Mouse (Mus musculus): Measurements from ENCODE around the gene T.

Gene T

DNA sequence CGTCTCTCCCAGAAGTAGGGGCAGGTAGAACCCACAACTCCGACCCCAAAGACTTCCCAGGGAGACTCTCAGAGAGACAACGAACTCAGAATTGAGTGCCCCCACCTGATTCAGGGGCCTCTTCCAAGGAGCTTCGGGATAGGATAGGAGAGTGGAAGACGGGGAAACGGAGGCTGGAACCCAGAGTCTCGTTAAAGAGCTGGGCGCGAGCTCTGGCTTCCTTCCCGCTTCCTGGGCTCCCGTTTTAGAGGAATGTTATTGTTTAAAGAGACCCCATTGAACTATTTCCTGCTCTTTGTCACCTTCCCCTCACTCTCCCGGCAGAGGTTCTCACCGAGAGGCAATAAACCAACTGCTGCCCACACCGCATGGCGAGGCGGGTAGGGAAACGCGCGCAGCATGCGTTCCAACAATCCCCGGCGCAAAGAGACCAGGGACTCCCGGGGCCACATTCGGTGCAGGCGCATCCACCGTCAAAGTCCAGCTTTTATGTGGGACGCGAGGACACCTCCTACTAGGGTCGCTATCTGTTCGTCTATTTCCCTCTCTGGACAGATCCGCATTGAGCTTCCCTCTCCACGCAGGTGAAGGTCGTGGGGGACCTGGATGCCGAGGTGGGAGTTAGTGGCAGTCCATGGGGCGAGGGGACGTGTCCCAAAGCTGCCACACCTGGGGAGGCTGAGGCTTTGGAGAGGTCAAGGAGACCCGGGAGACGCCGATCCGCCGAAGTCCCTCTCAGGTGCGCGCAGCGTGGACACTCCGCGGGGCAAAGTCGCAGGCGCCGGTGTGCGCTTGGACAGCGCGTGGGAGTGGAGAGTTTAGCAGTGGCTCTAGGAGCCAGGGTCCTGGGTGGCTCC is 874 bp upstream of the T start:
- DNase-seq (ENCODE audit: low read depth, low spot score), result peak; percentile 46

DNA sequence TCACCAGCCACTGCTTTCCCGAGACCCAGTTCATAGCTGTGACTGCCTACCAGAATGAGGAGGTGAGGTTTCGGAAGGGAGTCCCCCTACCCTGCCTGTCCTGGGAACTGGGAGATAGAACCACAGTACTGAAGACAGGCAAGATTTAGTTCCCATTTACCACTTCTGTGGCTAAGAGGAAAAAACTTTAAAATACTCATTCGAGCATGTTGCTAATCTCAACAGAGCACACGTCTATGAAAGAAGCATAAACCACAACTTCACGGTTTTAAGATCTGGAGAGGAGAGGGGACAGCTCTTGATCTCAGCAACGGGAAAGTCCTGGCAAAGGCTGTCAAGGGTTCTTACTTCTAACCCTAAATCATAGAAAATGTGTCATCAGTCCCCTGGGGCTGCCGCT is 2.0 kb downstream of the T start:
- DNase-seq (ENCODE audit: low read depth, low spot score), result no peak

DNA sequence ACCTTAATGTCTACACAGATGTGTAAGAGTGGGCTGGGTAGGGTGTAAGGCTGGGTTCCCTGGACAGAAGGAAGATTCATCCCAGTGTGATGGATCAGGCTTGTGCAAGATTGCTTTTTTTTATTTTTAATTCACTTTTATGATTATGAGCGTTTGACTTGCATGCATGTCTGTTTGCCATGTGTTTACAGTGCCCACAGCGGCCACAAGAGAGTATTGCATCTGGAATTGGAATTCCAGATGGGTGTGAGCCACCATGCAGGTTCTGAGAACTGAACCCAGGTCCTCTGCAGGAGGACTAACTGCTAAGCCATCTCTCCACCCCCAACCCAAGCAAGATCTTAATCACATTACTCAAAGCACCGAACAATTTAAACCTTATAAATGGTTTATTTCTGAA is 9.8 kb downstream of the T start:
- DNase-seq (ENCODE audit: low read depth, low spot score), result no peak

DNA sequence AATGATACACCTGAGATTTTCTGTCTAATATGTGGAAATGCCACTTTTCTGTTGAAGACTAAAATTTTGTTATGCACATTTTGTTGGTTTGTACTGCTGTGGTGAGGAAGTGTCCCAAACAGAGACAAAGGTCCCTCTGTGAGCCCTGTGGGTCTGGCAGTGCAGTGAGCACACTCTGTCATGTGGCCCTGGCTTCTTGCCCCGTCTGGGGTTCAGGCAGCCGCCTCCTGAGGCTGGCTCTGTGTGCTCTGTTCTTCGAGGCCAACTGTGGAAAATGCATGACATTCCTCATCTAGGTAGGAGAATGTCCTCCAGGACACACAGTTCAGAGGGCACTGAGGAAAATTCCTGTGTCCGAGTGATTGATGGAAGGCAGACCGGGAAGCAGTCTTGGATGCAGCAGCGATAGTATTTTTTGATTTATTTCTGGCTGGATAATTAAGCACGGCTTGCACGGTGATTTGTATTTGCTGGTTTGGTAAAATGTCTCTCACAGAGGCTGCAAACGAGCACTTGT is 13.5 kb downstream of the T start:
- no peak for DNase-seq (ENCODE audit: low read depth, low spot score)

DNA sequence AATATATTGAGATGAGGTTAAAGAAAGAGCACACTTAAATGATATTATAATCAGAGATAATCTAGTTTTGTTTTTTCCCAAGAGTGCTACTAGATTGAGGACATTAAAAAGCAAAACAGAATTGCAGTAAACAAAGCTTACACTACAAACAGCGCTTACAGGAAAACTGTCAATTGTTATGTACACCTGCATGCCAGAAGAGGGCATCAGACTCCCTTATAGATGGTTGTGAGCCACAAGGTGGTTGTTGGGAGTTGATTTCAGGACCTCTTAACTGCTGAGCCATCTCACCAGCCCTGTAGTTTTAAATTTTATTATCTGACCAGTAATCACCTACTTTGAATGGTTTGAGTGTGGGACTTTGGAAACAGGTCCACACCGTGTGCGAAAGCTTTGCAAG is 14.1 kb downstream of the T start:
- no peak for DNase-seq (ENCODE audit: low read depth, low spot score)

DNA sequence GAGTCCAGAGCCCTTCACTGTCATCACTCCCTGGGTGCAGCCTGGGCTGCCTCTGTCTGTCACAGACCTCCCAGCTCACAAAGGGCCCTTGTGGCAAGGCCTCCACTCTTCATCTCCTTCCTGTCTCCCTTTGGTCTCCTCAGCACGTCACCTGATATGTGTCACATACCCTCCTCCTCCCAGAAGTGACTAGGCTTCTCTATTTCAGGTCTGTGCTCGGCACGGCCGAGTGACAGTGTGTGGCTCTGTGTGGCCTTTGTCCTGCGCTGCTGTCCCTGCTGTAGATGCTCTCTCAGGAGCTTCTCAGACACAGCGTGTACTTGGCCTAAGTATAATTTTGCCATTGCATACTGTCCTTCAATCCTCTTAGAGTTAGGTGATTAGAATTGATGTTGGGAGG is 21.0 kb downstream of the T start:
- DNase-seq (ENCODE audit: low read depth, low spot score), result no peak

DNA sequence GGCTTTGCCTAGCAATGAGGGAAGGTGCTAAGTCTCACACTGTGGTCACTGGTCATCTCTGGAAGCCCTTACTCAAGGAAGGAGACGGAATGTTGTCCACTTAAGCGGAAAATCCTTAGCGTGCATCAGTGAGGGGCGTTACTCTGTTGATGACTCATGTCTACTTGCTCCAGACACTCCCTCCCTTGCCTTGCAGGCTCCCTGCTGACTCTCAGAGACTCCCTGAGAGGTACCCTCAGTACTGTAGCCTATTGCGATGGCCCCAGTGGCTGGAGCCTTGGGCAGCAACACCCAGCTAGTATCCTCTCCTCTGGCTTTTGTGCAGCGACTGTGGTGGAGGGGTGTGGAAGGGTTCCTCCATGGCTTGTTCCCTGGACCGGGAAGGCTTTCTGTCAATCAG is 21.4 kb downstream of the T start:
- DNase-seq (ENCODE audit: low read depth, low spot score), result no peak

DNA sequence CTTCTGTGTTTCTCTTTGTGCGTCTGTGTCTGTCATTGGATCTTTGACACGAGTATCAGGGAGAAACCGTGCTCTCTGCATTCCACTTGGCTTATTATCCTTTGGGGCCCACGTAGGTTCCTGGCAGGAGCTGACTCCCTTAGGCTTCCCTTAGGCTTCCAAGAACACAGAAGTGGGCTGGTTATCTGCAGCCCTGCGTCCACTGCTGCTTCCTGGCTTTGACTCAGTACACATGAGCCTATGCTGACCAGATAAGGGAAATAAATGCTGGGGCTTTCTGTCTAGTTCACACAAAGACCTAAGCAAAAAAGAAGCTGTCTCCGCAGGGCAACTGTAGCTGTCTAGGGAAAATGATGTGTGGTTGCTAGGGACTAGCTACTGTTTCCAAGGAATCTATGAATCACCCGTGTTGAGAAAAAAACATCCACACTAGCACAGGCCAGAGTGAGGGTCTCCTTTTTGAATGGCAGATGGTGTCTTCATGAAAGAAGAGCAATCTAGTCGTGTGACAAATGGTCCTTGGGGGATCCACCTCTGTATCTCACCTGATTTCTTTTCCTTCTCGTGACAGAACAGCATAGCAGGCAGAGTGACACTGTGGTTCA is 22.7 kb downstream of the T start:
- DNase-seq (ENCODE audit: low read depth, low spot score), result no peak

DNA sequence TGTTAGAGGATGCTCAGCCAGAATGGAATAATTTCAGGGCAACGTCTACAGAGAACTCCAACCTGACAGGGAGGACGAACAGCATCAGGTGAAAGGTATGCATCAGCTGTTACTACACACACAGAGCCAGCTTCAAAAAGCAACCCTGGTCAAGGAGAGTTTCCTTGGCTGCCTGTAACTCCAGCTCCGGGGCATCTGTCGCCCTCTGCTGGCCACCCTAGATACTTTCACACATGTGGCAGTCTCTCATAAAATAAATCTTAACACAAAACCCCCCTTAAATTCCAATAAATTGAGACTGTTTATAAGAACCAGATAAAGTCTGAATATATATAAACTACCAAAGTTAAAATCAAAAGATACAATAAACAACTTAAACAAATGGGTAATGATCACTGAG is 27.3 kb downstream of the T start:
- DNase-seq (ENCODE audit: low read depth, low spot score), result peak; percentile 66

DNA sequence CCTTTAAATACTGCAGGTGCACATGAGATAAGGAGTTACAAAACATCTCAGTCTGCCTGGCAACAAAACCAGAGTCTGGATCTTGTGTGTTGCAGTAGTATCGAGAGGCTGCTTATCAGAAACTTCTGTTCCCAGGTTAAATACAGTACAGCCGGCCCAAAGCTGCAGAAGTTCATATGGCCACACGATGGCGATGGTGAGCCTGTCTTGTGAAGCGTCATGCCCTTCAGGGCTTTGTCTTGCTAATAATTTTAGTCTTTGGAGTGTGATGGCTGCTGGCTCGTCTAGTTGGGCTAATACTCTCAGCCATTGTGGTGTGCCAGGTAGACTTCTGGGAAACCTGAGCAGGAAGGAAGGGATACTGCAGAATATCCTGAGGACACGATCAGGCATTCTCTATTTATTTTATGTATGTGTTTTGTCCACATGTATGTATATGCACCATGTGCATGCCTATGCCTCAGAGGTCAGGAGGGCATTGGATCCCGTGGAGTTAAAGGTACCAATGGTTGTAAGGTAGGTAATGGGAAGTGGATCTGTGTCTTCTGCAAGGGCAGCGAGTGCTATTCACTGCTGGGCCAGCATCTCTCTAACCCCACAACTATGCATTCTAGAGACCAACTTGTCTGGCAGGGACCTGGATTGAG is 29.4 kb downstream of the T start:
- peak; percentile 92 for DNase-seq (ENCODE audit: low read depth, low spot score)

DNA sequence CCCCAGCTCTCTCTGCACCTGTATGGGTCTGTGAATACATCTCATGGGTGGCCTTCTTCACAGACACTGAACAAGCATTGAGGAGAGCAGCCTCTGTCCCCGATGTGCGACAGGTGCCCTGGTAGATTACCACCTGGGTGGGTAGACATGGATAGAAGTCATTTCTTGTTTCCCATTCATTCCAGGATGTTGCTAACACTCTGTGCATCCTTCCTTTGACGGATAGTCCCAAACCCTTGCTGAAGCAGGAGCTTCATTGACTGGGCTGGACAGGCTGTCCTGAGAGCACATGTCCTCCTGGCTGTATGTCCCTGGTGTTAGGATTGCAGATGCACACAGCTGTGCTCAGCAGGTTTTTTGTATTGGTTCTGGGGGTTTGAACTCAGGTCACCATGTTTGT is 33.5 kb downstream of the T start:
- DNase-seq (ENCODE audit: low read depth, low spot score), result no peak

DNA sequence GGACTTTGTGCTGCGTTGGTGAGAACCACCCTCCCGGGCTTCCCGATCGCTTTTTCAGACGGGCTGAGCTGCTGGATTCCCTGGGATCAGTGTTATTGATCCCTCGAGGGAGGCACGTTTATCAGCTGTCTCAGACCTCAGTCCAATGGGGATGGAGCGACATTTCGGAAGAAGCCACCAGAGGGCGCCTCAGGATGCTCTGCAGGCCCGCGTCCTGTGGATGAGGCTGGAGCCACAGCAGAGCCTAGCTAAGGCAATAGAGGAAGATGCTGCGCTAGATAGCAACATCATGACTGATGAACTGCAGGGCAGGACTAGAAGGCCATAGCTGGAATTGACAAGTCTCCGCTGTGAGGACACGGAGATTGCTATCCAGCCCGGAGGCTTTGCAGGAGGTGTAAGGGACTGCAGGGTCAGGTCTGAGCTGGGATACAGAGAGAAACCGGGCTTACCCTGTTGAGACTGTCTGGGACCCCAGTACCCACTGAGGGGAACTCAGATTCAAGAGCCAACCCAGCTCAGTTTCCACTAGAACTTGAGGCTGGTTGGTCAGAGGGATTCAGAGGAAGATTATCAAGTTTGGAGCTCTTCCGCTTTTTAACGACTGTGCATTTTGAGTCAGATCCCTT is 34.6 kb downstream of the T start:
- DNase-seq (ENCODE audit: low read depth, low spot score), result peak; percentile 82

DNA sequence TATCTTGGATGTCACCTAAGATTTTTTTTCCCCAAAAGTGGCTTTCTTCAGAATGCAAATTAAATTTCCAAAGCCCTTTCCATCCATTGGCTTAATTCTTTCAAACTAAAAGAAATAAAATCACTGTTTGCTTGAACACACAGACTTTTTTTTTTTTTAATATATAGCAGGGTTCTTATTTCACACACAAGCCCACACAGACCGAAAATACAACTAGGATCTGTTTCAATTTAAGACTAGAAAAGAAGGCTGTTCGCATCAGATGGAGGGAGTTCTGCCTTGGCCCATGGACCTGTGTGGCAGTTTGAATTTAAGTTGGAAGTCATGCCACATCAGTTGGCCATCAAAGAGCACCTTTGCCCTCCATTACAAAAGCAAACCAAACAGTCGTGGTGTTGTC is 44.3 kb downstream of the T start:
- DNase-seq (ENCODE audit: low read depth, low spot score), result no peak

DNA sequence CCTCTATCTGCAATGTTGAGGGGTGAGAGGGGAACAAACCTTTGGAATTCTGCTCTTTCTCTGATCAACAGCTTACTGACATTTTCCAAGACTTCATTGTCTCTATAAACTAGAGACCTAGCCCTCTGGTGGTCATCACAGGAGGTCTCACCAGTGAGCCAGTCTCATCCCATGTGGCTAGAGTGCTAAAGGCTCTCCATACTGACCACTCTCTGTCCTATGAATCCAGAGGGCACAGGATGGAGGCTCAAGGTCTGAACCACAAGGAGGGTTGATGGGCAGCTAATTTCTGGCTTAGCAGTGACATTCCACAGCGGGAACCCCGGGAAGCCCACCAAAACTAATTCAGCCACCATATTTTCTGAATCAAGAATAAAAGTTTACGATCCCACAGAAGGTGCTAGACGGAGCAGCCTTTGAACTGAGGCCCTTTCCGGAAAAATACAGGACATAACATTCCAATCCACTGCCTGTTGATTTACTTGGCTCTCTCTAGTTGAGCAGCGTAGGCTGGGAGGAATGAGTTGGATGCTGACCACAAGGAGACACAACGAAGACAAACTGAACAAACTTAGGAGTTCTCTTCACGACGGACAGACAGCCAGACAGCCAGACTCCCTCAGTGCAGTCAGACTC is 45.4 kb downstream of the T start:
- no peak for DNase-seq (ENCODE audit: low read depth, low spot score)

DNA sequence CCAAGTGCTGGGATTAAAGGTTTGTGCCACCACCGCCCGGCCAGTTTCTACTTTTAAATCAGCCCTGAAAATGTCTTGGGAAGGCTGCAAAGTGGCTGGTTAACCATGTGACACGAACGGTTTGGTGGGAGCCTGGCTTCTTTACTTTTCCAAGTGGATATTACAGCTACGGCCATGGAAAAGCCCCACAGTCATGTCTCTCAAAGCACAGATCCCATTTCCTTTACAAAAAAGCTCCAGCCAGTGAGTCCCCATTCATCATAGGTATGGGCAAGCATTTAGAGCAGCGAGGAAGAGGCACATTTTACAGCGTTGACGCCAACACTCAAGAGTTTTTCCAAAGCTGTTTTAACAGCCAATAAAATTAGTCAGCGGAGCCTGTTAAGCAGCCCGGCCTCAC is 47.6 kb downstream of the T start:
- no peak for DNase-seq (ENCODE audit: low read depth, low spot score)

DNA sequence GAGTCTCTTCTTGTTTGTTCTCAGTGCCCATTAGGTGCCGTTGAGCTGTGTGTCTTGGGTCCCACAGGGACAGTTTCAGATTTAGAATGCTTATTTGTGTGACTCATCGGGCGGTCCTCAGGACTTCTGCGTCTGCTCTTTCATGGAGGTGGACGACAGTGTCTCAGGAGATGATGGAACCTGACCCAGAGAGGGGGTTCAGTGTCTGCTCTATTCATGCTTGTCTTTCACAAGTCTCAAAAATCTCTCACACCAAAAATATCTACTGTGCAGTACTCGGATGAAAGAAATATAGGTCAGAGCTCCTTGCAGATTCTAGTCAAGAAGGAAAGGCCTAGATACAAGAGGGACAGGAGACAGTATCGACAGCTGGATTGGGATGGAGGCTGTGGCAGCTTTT is 48.7 kb downstream of the T start:
- DNase-seq (ENCODE audit: low read depth, low spot score), result no peak

DNA sequence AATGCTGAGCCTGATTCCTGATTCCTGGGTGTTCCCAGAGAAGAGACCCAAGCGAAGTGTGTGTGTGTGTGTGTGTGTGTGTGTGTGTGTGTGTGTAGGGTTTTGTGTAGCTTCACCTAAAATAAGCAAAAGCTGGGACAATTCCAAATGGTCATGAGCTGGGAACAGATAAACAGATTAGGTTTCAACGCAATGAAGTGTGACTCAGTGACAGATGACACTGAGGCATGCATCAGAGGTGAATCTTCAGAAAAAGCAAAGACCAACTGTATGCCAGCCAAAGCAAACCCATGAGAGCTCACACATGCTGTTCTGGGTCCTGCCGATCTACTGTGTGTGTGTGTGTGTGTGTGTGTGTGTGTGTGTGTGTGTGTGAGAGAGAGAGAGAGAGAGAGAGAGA is 50.0 kb downstream of the T start:
- DNase-seq (ENCODE audit: low read depth, low spot score), result no peak

DNA sequence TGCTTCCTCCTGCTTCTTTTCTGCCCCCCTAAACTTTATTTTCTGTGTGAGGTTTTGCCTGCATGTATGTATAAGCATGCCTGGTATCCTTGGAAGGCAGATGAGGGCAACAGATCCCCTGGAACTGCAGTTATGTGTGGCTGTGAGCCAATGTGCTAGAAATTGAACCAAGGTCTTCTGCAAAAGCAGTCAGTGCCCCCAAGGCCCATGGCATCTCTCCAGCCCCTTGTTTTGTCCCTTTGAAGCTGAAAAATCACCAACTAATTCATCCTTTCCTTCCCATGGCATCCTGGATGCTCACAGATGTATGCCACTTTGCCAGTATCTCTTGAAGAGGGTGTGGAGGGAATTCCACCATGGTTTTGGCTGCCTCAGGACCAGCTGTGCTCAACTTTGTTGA is 50.9 kb downstream of the T start:
- no peak for DNase-seq (ENCODE audit: low read depth, low spot score)

DNA sequence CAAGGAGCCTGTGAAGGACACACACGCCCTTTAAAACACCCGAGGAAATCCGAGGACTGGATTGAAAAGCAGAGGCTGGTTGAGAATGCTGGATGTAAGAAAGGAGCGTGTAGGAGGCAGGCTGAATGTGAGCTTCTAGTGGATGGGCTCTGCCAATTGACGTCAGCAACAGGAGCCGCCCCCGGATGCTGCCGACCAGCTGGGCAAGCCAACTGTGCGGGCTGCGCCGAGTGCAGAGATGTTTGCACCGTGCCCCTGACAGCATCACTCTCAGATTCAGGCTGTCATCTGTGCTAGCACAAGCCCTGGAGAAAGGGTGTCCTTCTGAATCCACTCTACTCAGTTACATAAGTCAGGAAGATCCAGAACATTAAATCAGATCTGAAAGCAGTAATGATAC is 53.6 kb downstream of the T start:
- DNase-seq (ENCODE audit: low read depth, low spot score), result peak; percentile 35

DNA sequence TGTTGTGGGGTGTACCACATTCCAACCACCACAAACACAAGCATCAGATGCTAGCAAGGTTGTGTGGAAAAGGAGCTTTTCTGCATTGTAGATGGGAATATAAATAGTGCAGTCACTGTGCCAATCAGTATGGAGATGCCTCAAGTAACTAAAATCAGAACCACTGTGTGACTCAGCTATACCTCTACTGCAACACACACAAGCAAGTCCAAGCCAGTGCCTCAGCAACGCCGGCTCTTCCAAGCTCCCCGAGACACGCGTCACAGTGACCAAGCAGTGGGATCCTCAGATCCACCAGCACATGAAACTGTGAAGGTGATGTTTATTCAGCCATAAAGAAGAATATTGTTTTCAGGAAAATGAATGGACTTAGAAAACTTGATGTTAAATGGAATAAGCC is 56.7 kb downstream of the T start:
- no peak for DNase-seq (ENCODE audit: low read depth, low spot score)
